Mouse (Mus musculus): ENCODE data around the gene 4930579F01Rik.

4930579F01Rik gene

GRCm38 (mm10) chr3:138192260-138192659, 1.4 kb downstream of the 4930579F01Rik start:
- TF ChIP-seq GATA4 (IDR thresholded peaks at IDR 0.05; ENCODE audit: insufficient replicate concordance, low read length) = no peak

GRCm38 (mm10) chr3:138185995-138186930, 7.4 kb downstream of the 4930579F01Rik start:
- no peak for TF ChIP-seq GATA4 (IDR thresholded peaks at IDR 0.05; ENCODE audit: insufficient replicate concordance, low read length)

- no peak for TF ChIP-seq GATA4 (IDR thresholded peaks at IDR 0.05; ENCODE audit: insufficient replicate concordance, low read length)
These were observed 8.3 kb downstream of the 4930579F01Rik start for GRCm38 (mm10) chr3:138185290-138185689.

- no peak for TF ChIP-seq GATA4 (IDR thresholded peaks at IDR 0.05; ENCODE audit: insufficient replicate concordance, low read length)
These were observed 10.3 kb downstream of the 4930579F01Rik start for GRCm38 (mm10) chr3:138183371-138183770.

GRCm38 (mm10) chr3:138182019-138182418, 11.6 kb downstream of the 4930579F01Rik start:
- TF ChIP-seq GATA4 (IDR thresholded peaks at IDR 0.05; ENCODE audit: insufficient replicate concordance, low read length) = no peak

GRCm38 (mm10) chr3:138175551-138175950, 18.1 kb downstream of the 4930579F01Rik start:
- no peak for TF ChIP-seq GATA4 (IDR thresholded peaks at IDR 0.05; ENCODE audit: insufficient replicate concordance, low read length)

GRCm38 (mm10) chr3:138173291-138173690, 20.3 kb downstream of the 4930579F01Rik start:
- no peak for TF ChIP-seq GATA4 (IDR thresholded peaks at IDR 0.05; ENCODE audit: insufficient replicate concordance, low read length)

- TF ChIP-seq GATA4 (IDR thresholded peaks at IDR 0.05; ENCODE audit: insufficient replicate concordance, low read length) = no peak
These were observed 31.0 kb downstream of the 4930579F01Rik start for GRCm38 (mm10) chr3:138162553-138163183.

GRCm38 (mm10) chr3:138161623-138162022, 32.0 kb downstream of the 4930579F01Rik start:
- no peak for TF ChIP-seq GATA4 (IDR thresholded peaks at IDR 0.05; ENCODE audit: insufficient replicate concordance, low read length)

- TF ChIP-seq GATA4 (IDR thresholded peaks at IDR 0.05; ENCODE audit: insufficient replicate concordance, low read length) = no peak
These were observed 37.0 kb downstream of the 4930579F01Rik start for GRCm38 (mm10) chr3:138156651-138157050.

- no peak for TF ChIP-seq GATA4 (IDR thresholded peaks at IDR 0.05; ENCODE audit: insufficient replicate concordance, low read length)
These were observed 38.6 kb downstream of the 4930579F01Rik start for GRCm38 (mm10) chr3:138155062-138155461.

- no peak for TF ChIP-seq GATA4 (IDR thresholded peaks at IDR 0.05; ENCODE audit: insufficient replicate concordance, low read length)
These were observed 44.8 kb downstream of the 4930579F01Rik start for GRCm38 (mm10) chr3:138148811-138149210.

- TF ChIP-seq GATA4 (IDR thresholded peaks at IDR 0.05; ENCODE audit: insufficient replicate concordance, low read length) = no peak
These were observed 48.9 kb downstream of the 4930579F01Rik start, which contains the start of gene Mttp for GRCm38 (mm10) chr3:138144642-138145171. Gene Mttp, minus strand, starts transcription at chr3:138144968.

GRCm38 (mm10) chr3:138144060-138144641, 49.5 kb downstream of the 4930579F01Rik start:
- no peak for TF ChIP-seq GATA4 (IDR thresholded peaks at IDR 0.05; ENCODE audit: insufficient replicate concordance, low read length)

GRCm38 (mm10) chr3:138143315-138144059, 50.1 kb downstream of the 4930579F01Rik start, which contains the start of gene Trmt10a:
Gene Trmt10a, plus strand, starts transcription at chr3:138143448.
- TF ChIP-seq GATA4 (IDR thresholded peaks at IDR 0.05; ENCODE audit: insufficient replicate concordance, low read length) = no peak
